In genomic region chr11:62263599-62263998, GRCm38 (mm10) we compare ENCODE assay signal across 21 mouse cellular contexts. TPM values are rescaled to one million over a fixed set of nuclear protein-coding genes. Genes with fewer than 3 reads are reported as not detected.
A peak's percentile ranks its signal among the peaks of the same experiment; 100 is the strongest.
DNase-seq lines count a peak whose midpoint lies in the region; ATAC-seq and TF ChIP-seq lines count a peak whose summit lies in the region.
"Had no signal": no experiment of that assay in that cellular context is flagged by ENCODE, and none has a peak within 500 bp of the region (broad histone marks: within the 10 kb centered on the region; RNA-seq: fewer than 3 reads in every experiment).

No protein-coding gene starts in this region.

- no peaks in the 10 kb centered on the region for H3K9me3 ChIP-seq in hindbrain, embryonic 16.5 days (ENCODE audit: control insufficient read depth, low read length)
- H3K9me3 ChIP-seq in hindbrain, embryonic 11.5 days (ENCODE audit: control insufficient read depth, low read length), result no peaks in the 10 kb centered on the region
- no peaks in the 10 kb centered on the region for H3K9me3 ChIP-seq in lung, embryonic 16.5 days (ENCODE audit: control insufficient read depth, low read length)
- H3K9me3 ChIP-seq in lung, postnatal 0 days (ENCODE audit: low read length), result no peaks in the 10 kb centered on the region
- H3K9me3 ChIP-seq: embryonic facial prominence, embryonic 13.5 days; heart, embryonic 12.5 days; kidney, embryonic 15.5 days; stomach, embryonic 15.5 days had no signal

- H3K4me3 ChIP-seq in hindbrain, embryonic 16.5 days (ENCODE audit: low read length), result no peak overlapping the region
- no peak overlapping the region for H3K4me3 ChIP-seq in hindbrain, embryonic 11.5 days (ENCODE audit: low read depth, low read length)
- H3K4me3 ChIP-seq in lung, embryonic 16.5 days (ENCODE audit: low read length), result no peak overlapping the region
- no peak overlapping the region for H3K4me3 ChIP-seq in lung, postnatal 0 days (ENCODE audit: low read depth, low read length)
- H3K4me3 ChIP-seq: embryonic facial prominence, embryonic 13.5 days; heart, embryonic 12.5 days; kidney, embryonic 15.5 days; stomach, embryonic 15.5 days had no signal

- peak; percentile 37; the same call in 1 of the 2 replicates for ATAC-seq in hindbrain, embryonic 16.5 days
- ATAC-seq in hindbrain, embryonic 11.5 days (ENCODE audit: low FRiP score), result no peak
- ATAC-seq in lung, embryonic 16.5 days (ENCODE audit: low read depth), result peak; percentile 54
- no peak for ATAC-seq in lung, postnatal 0 days
- ATAC-seq: inflammation-experienced regulatory T-cells, adult 6 months had no signal

- 57% methylated on average over 7 of the region's 7 CpGs for WGBS in hindbrain, embryonic 16.5 days
- 80% methylated on average over 7 of the region's 7 CpGs for WGBS in hindbrain, embryonic 11.5 days
- 48% methylated on average over 7 of the region's 7 CpGs for WGBS in lung, embryonic 16.5 days
- 54% methylated on average over 7 of the region's 7 CpGs for WGBS in lung, postnatal 0 days

- no peak for TF ChIP-seq CTCF in lung, postnatal 0 days (IDR thresholded peaks at IDR 0.05)

- H3K27me3 ChIP-seq in hindbrain, embryonic 16.5 days (replicated peaks; ENCODE audit: control insufficient read depth, insufficient read depth, low read length), result no peaks in the 10 kb centered on the region
- no peaks in the 10 kb centered on the region for H3K27me3 ChIP-seq in hindbrain, embryonic 11.5 days (ENCODE audit: control insufficient read depth, insufficient read depth, low read length)
- no peaks in the 10 kb centered on the region for H3K27me3 ChIP-seq in lung, embryonic 16.5 days (ENCODE audit: control insufficient read depth, insufficient read depth, low read depth, low read length)
- H3K27me3 ChIP-seq in lung, postnatal 0 days (replicated peaks; ENCODE audit: insufficient read depth, low read length), result no peaks in the 10 kb centered on the region
- H3K27me3 ChIP-seq: embryonic facial prominence, embryonic 13.5 days; kidney, embryonic 15.5 days; stomach, embryonic 15.5 days had no signal

- peaks cover 9% of the 10 kb centered on the region for H3K4me1 ChIP-seq in hindbrain, embryonic 16.5 days (ENCODE audit: control insufficient read depth, insufficient read depth, low read depth, low read length)
- peaks cover 7% of the 10 kb centered on the region; the same call in 1 of the 2 replicates for H3K4me1 ChIP-seq in hindbrain, embryonic 11.5 days (replicated peaks; ENCODE audit: control insufficient read depth, insufficient read depth, low read length)
- H3K4me1 ChIP-seq in lung, embryonic 16.5 days (replicated peaks; ENCODE audit: control insufficient read depth, insufficient read depth, low read length), result no peaks in the 10 kb centered on the region
- H3K4me1 ChIP-seq in lung, postnatal 0 days (ENCODE audit: insufficient read depth, low read depth, low read length), result no peaks in the 10 kb centered on the region; the same call in 1 of the 2 replicates

- no peak overlapping the region for H3K4me2 ChIP-seq in hindbrain, embryonic 16.5 days (ENCODE audit: low read length)
- no peak overlapping the region for H3K4me2 ChIP-seq in hindbrain, embryonic 11.5 days (replicated peaks; ENCODE audit: low read depth, low read length)
- no peak overlapping the region for H3K4me2 ChIP-seq in lung, embryonic 16.5 days (ENCODE audit: low read depth, low read length)
- no peak overlapping the region for H3K4me2 ChIP-seq in lung, postnatal 0 days (replicated peaks; ENCODE audit: low read depth, low read length)
- H3K4me2 ChIP-seq: embryonic facial prominence, embryonic 13.5 days; heart, embryonic 12.5 days; kidney, embryonic 15.5 days; stomach, embryonic 15.5 days had no signal

- no peak overlapping the region for H3K27ac ChIP-seq in hindbrain, embryonic 16.5 days (ENCODE audit: low read depth, low read length)
- no peak overlapping the region for H3K27ac ChIP-seq in hindbrain, embryonic 11.5 days (ENCODE audit: low read depth, low read length)
- no peak overlapping the region for H3K27ac ChIP-seq in lung, embryonic 16.5 days (ENCODE audit: low read length)
- no peak overlapping the region for H3K27ac ChIP-seq in lung, postnatal 0 days (ENCODE audit: low read length)
- H3K27ac ChIP-seq: embryonic facial prominence, embryonic 13.5 days; kidney, embryonic 15.5 days; stomach, embryonic 15.5 days had no signal

- DNase-seq in hindbrain, embryonic 11.5 days (ENCODE audit: low spot score), result no peak
- no peak for DNase-seq in lung, postnatal 0 days (ENCODE audit: low spot score)
- DNase-seq in right cerebral cortex, postnatal 10 days (ENCODE audit: low spot score in 2 of 2), result peak; percentile 43 to 62
- DNase-seq in right cerebral cortex, postnatal 4 days, result no peak
- DNase-seq in frontal cortex, postnatal 36 days (ENCODE audit: low spot score in 2 of 2), result no peak
- DNase-seq: adrenal gland, adult 2 months; cerebellum, postnatal 14 days; heart, adult 11 months; heart, postnatal 14 days; kidney, postnatal 4 days; liver; right cerebral cortex, postnatal 25 days; thymus, adult 18-20 months; thymus, postnatal 4 days had no signal

- TF ChIP-seq EP300 in lung, postnatal 0 days (IDR thresholded peaks at IDR 0.05), result no peak

- H3K36me3 ChIP-seq in hindbrain, embryonic 16.5 days (ENCODE audit: control insufficient read depth, insufficient read depth, low read length), result no peaks in the 10 kb centered on the region
- H3K36me3 ChIP-seq in hindbrain, embryonic 11.5 days (ENCODE audit: control insufficient read depth, insufficient read depth, low read length), result no peaks in the 10 kb centered on the region
- no peaks in the 10 kb centered on the region for H3K36me3 ChIP-seq in lung, embryonic 16.5 days (ENCODE audit: control insufficient read depth, insufficient read depth, low read length)
- H3K36me3 ChIP-seq in lung, postnatal 0 days (ENCODE audit: insufficient read depth, low read length), result no peaks in the 10 kb centered on the region
- H3K36me3 ChIP-seq: heart, embryonic 12.5 days; kidney, embryonic 15.5 days; stomach, embryonic 15.5 days had no signal

- no peak overlapping the region for H3K9ac ChIP-seq in hindbrain, embryonic 16.5 days (ENCODE audit: low read depth, low read length)
- H3K9ac ChIP-seq in hindbrain, embryonic 11.5 days (ENCODE audit: low read depth, low read length), result no peak overlapping the region
- H3K9ac ChIP-seq in lung, embryonic 16.5 days (ENCODE audit: low read length), result no peak overlapping the region
- no peak overlapping the region for H3K9ac ChIP-seq in lung, postnatal 0 days (replicated peaks; ENCODE audit: low read depth)
- H3K9ac ChIP-seq: embryonic facial prominence, embryonic 13.5 days; heart, embryonic 12.5 days; kidney, embryonic 15.5 days; stomach, embryonic 15.5 days had no signal

RNA-seq across cellular contexts. Expression of gene Adora2b, which starts 14.8 kb away (rescaled TPM):
- 6.7 and 8.8 TPM in 2 replicates for polyA plus RNA-seq in hindbrain, embryonic 16.5 days (2015; fragmentation: Nextera tagmentation; extraction: Ambion mirVana)
- 4.5 and 5.7 TPM in 2 replicates for polyA plus RNA-seq in hindbrain, embryonic 11.5 days (2014; fragmentation: Nextera tagmentation; extraction: Ambion mirVana)
- polyA plus RNA-seq in lung, embryonic 16.5 days (2015; fragmentation: Nextera tagmentation; extraction: Ambion mirVana), result 3.8 and 4.5 TPM in 2 replicates
- 27.7 and 39.8 TPM in 2 replicates for polyA plus RNA-seq in lung, postnatal 0 days (2015; fragmentation: Nextera tagmentation; extraction: Ambion mirVana)
- polyA plus RNA-seq: inflammation-experienced regulatory T-cells, adult 6 months had no signal

RNA-seq across cellular contexts. Expression of gene Zswim7, which starts 17.6 kb away (rescaled TPM):
- polyA plus RNA-seq in hindbrain, embryonic 16.5 days (2015; fragmentation: Nextera tagmentation; extraction: Ambion mirVana), result 18.4 and 21.9 TPM in 2 replicates
- 19.2 and 19.9 TPM in 2 replicates for polyA plus RNA-seq in hindbrain, embryonic 11.5 days (2014; fragmentation: Nextera tagmentation; extraction: Ambion mirVana)
- 14.2 and 16.0 TPM in 2 replicates for polyA plus RNA-seq in lung, embryonic 16.5 days (2015; fragmentation: Nextera tagmentation; extraction: Ambion mirVana)
- 15.5 and 20.9 TPM in 2 replicates for polyA plus RNA-seq in lung, postnatal 0 days (2015; fragmentation: Nextera tagmentation; extraction: Ambion mirVana)

RNA-seq across cellular contexts. Expression of gene Ttc19, which starts 17.7 kb away (rescaled TPM):
- polyA plus RNA-seq in hindbrain, embryonic 16.5 days (2015; fragmentation: Nextera tagmentation; extraction: Ambion mirVana), result 41.6 and 42.3 TPM in 2 replicates
- 16.7 and 21.0 TPM in 2 replicates for polyA plus RNA-seq in hindbrain, embryonic 11.5 days (2014; fragmentation: Nextera tagmentation; extraction: Ambion mirVana)
- polyA plus RNA-seq in lung, embryonic 16.5 days (2015; fragmentation: Nextera tagmentation; extraction: Ambion mirVana), result 14.0 and 15.5 TPM in 2 replicates
- polyA plus RNA-seq in lung, postnatal 0 days (2015; fragmentation: Nextera tagmentation; extraction: Ambion mirVana), result 10.1 and 11.4 TPM in 2 replicates

Comparison
In these comparisons a context has a peak if more than half of its experiments do, and no peak if none do; other contexts are left out.
1. ATAC-seq: peak in hindbrain, embryonic 16.5 days (single experiment) and lung, embryonic 16.5 days (single experiment); none in hindbrain, embryonic 11.5 days (single experiment) and lung, postnatal 0 days (single experiment).
2. DNase-seq: peak in right cerebral cortex, postnatal 10 days (2 of 2); none in hindbrain, embryonic 11.5 days (single experiment), lung, postnatal 0 days (single experiment), right cerebral cortex, postnatal 4 days (single experiment) and frontal cortex, postnatal 36 days (0 of 2).